Mouse (Mus musculus) erythroblast, embryonic 14.5 days (primary cell): Measurements from ENCODE around the gene Met.

Source experiments
- GATA1 ChIP-seq: IDR thresholded peaks from 2 replicates; pipeline ENCODE4 v1.6.1; 2012; ENCODE audit warnings: low read length, inconsistent platforms, mixed read lengths
- TAL1 ChIP-seq: IDR thresholded peaks from 3 replicates; pipeline ENCODE4 v1.6.1; 2012; ENCODE audit warnings: low read length, inconsistent platforms, mixed read lengths

DNA sequence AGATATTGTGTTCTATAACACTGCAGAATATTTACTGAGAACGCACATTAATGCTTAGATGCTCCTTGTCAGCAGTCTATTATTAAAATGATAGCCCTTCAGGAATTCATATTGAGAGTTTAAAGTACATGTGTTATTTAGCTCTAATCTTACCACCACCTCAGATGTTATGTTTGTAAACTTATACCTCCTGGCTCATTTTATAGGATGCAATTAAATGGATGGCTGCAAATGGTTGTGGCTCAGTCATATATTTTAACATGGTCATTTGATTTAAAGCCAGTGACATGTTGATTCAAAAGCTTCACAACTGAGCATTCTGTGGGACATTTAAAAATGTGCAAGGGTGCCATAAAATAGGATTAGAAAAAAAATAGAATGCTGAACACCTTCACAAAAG, 41.2 kb upstream of the Met start:
- no peak for TF ChIP-seq GATA1
- TF ChIP-seq TAL1 = no peak
